Mouse (Mus musculus): ENCODE data around the gene Sobp. TPM values are rescaled to one million over a fixed set of nuclear protein-coding genes. Genes with fewer than 3 reads are reported as not detected.

Gene Sobp
- polyA plus RNA-seq, 1 experiment from 2014 or later = 2.3 TPM

- no peaks in the 10 kb centered on the region for H3K36me3 ChIP-seq
Observed at GRCm38 (mm10) chr10:43148456-43148855, 25.9 kb downstream of the Sobp start.

GRCm38 (mm10) chr10:43143173-43143572 is 31.2 kb downstream of the Sobp start:
- no peak for DNase-seq (ENCODE audit: low spot score)
- Histone ChIP-seq H3K27me3 (ENCODE audit: low read depth, poor library complexity, severe bottlenecking) (no peaks in the 10 kb centered on the region), H3K36me3 (no peaks in the 10 kb centered on the region), H3K4me3 (no peak overlapping the region), H3K9me3 (replicated peaks) (no peaks in the 10 kb centered on the region), H3K27ac (no peak overlapping the region), H3K4me1 (no peaks in the 10 kb centered on the region)
- WGBS = 91% methylated on average over 9 of the region's 9 CpGs

More at GRCm38 (mm10) chr10:43148456-43148855, 25.9 kb downstream of the Sobp start:
- no peak for DNase-seq (ENCODE audit: low spot score)
- 94% methylated on average over 11 of the region's 11 CpGs for WGBS
- Histone ChIP-seq H3K27me3 (ENCODE audit: low read depth, poor library complexity, severe bottlenecking) (no peaks in the 10 kb centered on the region), H3K4me3 (no peak overlapping the region), H3K9me3 (replicated peaks) (no peaks in the 10 kb centered on the region), H3K4me1 (0 out of 2 replicates have a peak, but pooled peaks cover under 1% of the 10 kb centered on the region), H3K27ac (no peak overlapping the region)

- DNase-seq (ENCODE audit: low spot score) = no peak
- Histone ChIP-seq H3K27me3 (ENCODE audit: low read depth, poor library complexity, severe bottlenecking) (no peaks in the 10 kb centered on the region), H3K4me3 (no peak overlapping the region), H3K36me3 (no peaks in the 10 kb centered on the region), H3K4me1 (peaks cover 8% of the 10 kb centered on the region; the same call in 1 of the 2 replicates), H3K27ac (no peak overlapping the region), H3K9me3 (replicated peaks) (no peaks in the 10 kb centered on the region)
- 87% methylated on average over 11 of the region's 11 CpGs for whole genome bisulfite sequencing
Observed at GRCm38 (mm10) chr10:43134027-43134426, 40.3 kb downstream of the Sobp start.

- Histone ChIP-seq H3K27me3 (ENCODE audit: low read depth, poor library complexity, severe bottlenecking) (no peaks in the 10 kb centered on the region), H3K9me3 (replicated peaks) (no peaks in the 10 kb centered on the region), H3K36me3 (no peaks in the 10 kb centered on the region), H3K27ac (no peak overlapping the region), H3K4me1 (peaks cover 41% of the 10 kb centered on the region), H3K4me3 (no peak overlapping the region)
- WGBS = 75% methylated on average over 3 of the region's 3 CpGs
- no peak for DNase-seq (ENCODE audit: low spot score)
Observed at GRCm38 (mm10) chr10:43128750-43129149, 45.6 kb downstream of the Sobp start.

- peak; percentile 68 for DNase-seq (ENCODE audit: low spot score)
- Histone ChIP-seq H3K4me1 (peaks cover 61% of the 10 kb centered on the region), H3K27ac (peak overlapping the region; percentile 53; the same call in 1 of the 2 replicates), H3K9me3 (replicated peaks) (no peaks in the 10 kb centered on the region), H3K27me3 (ENCODE audit: low read depth, poor library complexity, severe bottlenecking) (no peaks in the 10 kb centered on the region), H3K36me3 (no peaks in the 10 kb centered on the region), H3K4me3 (no peak overlapping the region)
- 58% methylated on average over 7 of the region's 7 CpGs for WGBS
Observed at GRCm38 (mm10) chr10:43124561-43124960, 49.8 kb downstream of the Sobp start.

- WGBS = 84% methylated on average over 4 of the region's 4 CpGs
- Histone ChIP-seq H3K27me3 (ENCODE audit: low read depth, poor library complexity, severe bottlenecking) (no peaks in the 10 kb centered on the region), H3K36me3 (no peaks in the 10 kb centered on the region), H3K4me1 (peaks cover 61% of the 10 kb centered on the region), H3K4me3 (no peak overlapping the region), H3K27ac (peak overlapping the region; percentile 53; the same call in 1 of the 2 replicates), H3K9me3 (replicated peaks) (no peaks in the 10 kb centered on the region)
- no peak for DNase-seq (ENCODE audit: low spot score)
Observed at GRCm38 (mm10) chr10:43124156-43124555, 50.2 kb downstream of the Sobp start.

GRCm38 (mm10) chr10:43123422-43123821 is 50.9 kb downstream of the Sobp start:
- Histone ChIP-seq H3K27ac (peak overlapping the region; percentile 54; the same call in 1 of the 2 replicates), H3K27me3 (ENCODE audit: low read depth, poor library complexity, severe bottlenecking) (no peaks in the 10 kb centered on the region), H3K9me3 (replicated peaks) (no peaks in the 10 kb centered on the region), H3K36me3 (no peaks in the 10 kb centered on the region), H3K4me1 (peaks cover 58% of the 10 kb centered on the region), H3K4me3 (no peak overlapping the region)
- no peak for DNase-seq (ENCODE audit: low spot score)
- WGBS = 89% methylated on average over 6 of the region's 6 CpGs

- WGBS = 37% methylated on average over 8 of the region's 8 CpGs
- no peak overlapping the region for H3K4me3 ChIP-seq
- H3K27ac ChIP-seq = no peak overlapping the region
- H3K9me3 ChIP-seq (replicated peaks) = no peaks in the 10 kb centered on the region
- DNase-seq (ENCODE audit: low spot score) = no peak
- peaks cover 44% of the 10 kb centered on the region for H3K4me1 ChIP-seq
- no peaks in the 10 kb centered on the region for H3K27me3 ChIP-seq (ENCODE audit: low read depth, poor library complexity, severe bottlenecking)
- H3K36me3 ChIP-seq = no peaks in the 10 kb centered on the region
Observed at GRCm38 (mm10) chr10:43120688-43121450, 53.5 kb downstream of the Sobp start.

GRCm38 (mm10) chr10:43116083-43116927 is 58.0 kb downstream of the Sobp start:
- H3K27me3 ChIP-seq (ENCODE audit: low read depth, poor library complexity, severe bottlenecking) = no peaks in the 10 kb centered on the region
- no peak for DNase-seq (ENCODE audit: low spot score)
- H3K36me3 ChIP-seq = no peaks in the 10 kb centered on the region
- 0 out of 2 replicates have a peak overlapping the region, but pooled peaks have one; percentile 30 for H3K27ac ChIP-seq
- no peaks in the 10 kb centered on the region for H3K9me3 ChIP-seq (replicated peaks)
- no peak overlapping the region for H3K4me3 ChIP-seq
- WGBS = 88% methylated on average over 3 of the region's 3 CpGs
- H3K4me1 ChIP-seq = peaks cover 18% of the 10 kb centered on the region

GRCm38 (mm10) chr10:43112296-43112695 is 62.0 kb downstream of the Sobp start:
- Histone ChIP-seq H3K4me3 (no peak overlapping the region), H3K27ac (no peak overlapping the region), H3K9me3 (replicated peaks) (no peaks in the 10 kb centered on the region), H3K27me3 (ENCODE audit: low read depth, poor library complexity, severe bottlenecking) (no peaks in the 10 kb centered on the region), H3K36me3 (no peaks in the 10 kb centered on the region), H3K4me1 (peaks cover 19% of the 10 kb centered on the region)
- DNase-seq (ENCODE audit: low spot score) = no peak
- WGBS = 90% methylated on average over 7 of the region's 7 CpGs

GRCm38 (mm10) chr10:43106616-43107015 is 67.7 kb downstream of the Sobp start:
- 86% methylated on average over 8 of the region's 8 CpGs for WGBS
- Histone ChIP-seq H3K27ac (no peak overlapping the region), H3K27me3 (ENCODE audit: low read depth, poor library complexity, severe bottlenecking) (no peaks in the 10 kb centered on the region; the same call in 1 of the 2 replicates), H3K9me3 (replicated peaks) (no peaks in the 10 kb centered on the region), H3K36me3 (no peaks in the 10 kb centered on the region), H3K4me3 (no peak overlapping the region), H3K4me1 (peaks cover 20% of the 10 kb centered on the region)
- DNase-seq (ENCODE audit: low spot score) = no peak

- no peak for DNase-seq (ENCODE audit: low spot score)
Observed at GRCm38 (mm10) chr10:43106196-43106595, 68.1 kb downstream of the Sobp start.

GRCm38 (mm10) chr10:43100513-43100912 is 73.8 kb downstream of the Sobp start:
- Histone ChIP-seq H3K4me3 (no peak overlapping the region), H3K9me3 (replicated peaks) (no peaks in the 10 kb centered on the region), H3K4me1 (peaks cover 41% of the 10 kb centered on the region), H3K27ac (no peak overlapping the region), H3K27me3 (ENCODE audit: low read depth, poor library complexity, severe bottlenecking) (no peaks in the 10 kb centered on the region; the same call in 1 of the 2 replicates), H3K36me3 (no peaks in the 10 kb centered on the region)
- no peak for DNase-seq (ENCODE audit: low spot score)
- 60% methylated on average over 5 of the region's 5 CpGs for WGBS

More at GRCm38 (mm10) chr10:43106196-43106595, 68.1 kb downstream of the Sobp start:
- no peaks in the 10 kb centered on the region; the same call in 1 of the 2 replicates for H3K27me3 ChIP-seq (ENCODE audit: low read depth, poor library complexity, severe bottlenecking)
- peaks cover 24% of the 10 kb centered on the region for H3K4me1 ChIP-seq
- H3K4me3 ChIP-seq = no peak overlapping the region
- no peaks in the 10 kb centered on the region for H3K9me3 ChIP-seq (replicated peaks)
- 44% methylated on average over 7 of the region's 7 CpGs for WGBS
- H3K36me3 ChIP-seq = no peaks in the 10 kb centered on the region
- H3K27ac ChIP-seq = no peak overlapping the region

Measured in limb, embryonic 10.5 days (tissue).